Mouse (Mus musculus) intestine, embryonic 15.5 days (tissue): ENCODE results near the gene Pgap1. TPM values are rescaled to one million over a fixed set of nuclear protein-coding genes. Genes with fewer than 3 reads are reported as not detected.

Experiments
- ATAC-seq: fragments of 200-750 bp; cut with Nextera tagmentation; 2 replicates; pipeline ENCODE4 v1.8.0; 2017; ENCODE audit warnings: moderate TSS enrichment, moderate library complexity
- H3K27ac ChIP-seq: fragments of 300-500 bp; sonication (generic); 2 replicates; pipeline ENCODE4 v1.5.1; 2015; ENCODE audit warnings: mild to moderate bottlenecking, inconsistent platforms
- H3K27me3 ChIP-seq: fragments of 300-500 bp; sonication (generic); replicated peaks from 2 replicates; pipeline ENCODE4 v1.6.1; 2015; ENCODE audit warnings: inconsistent platforms
- H3K36me3 ChIP-seq: fragments of 300-500 bp; sonication (generic); 2 replicates; pipeline ENCODE4 v1.6.1; 2015; ENCODE audit warnings: inconsistent platforms
- H3K4me1 ChIP-seq: fragments of 300-500 bp; sonication (generic); replicated peaks from 2 replicates; pipeline ENCODE4 v1.6.1; 2015; ENCODE audit warnings: inconsistent platforms
- H3K4me2 ChIP-seq: fragments of 300-500 bp; sonication (generic); replicated peaks from 2 replicates; pipeline ENCODE4 v1.6.1; 2015; ENCODE audit warnings: mild to moderate bottlenecking, inconsistent platforms
- H3K4me3 ChIP-seq: fragments of 300-500 bp; sonication (generic); replicated peaks from 2 replicates; pipeline ENCODE4 v1.5.1; 2015; ENCODE audit warnings: inconsistent platforms
- H3K9ac ChIP-seq: fragments of 300-500 bp; sonication (generic); 2 replicates; pipeline ENCODE4 v1.6.1; 2015; ENCODE audit warnings: inconsistent platforms
- H3K9me3 ChIP-seq: fragments of 300-500 bp; sonication (generic); 2 replicates; pipeline ENCODE4 v1.6.1; 2016; ENCODE audit warnings: inconsistent platforms
- WGBS: fragments of 180-500 bp; shearing (Covaris S2); methylation state at CpG from one replicate; pipeline ENCODE4 v1.1.7; 2015; 5-methylcytosine and 5-hydroxymethylcytosine counted together
- polyA plus RNA-seq: library from polyadenylated mRNA; unstranded; fragments of >200 nt; fragmentation: Nextera tagmentation; extraction: Ambion mirVana; gene quantifications from 2 replicates; pipeline ENCODE4 v1.2.1, GENCODE M21; 2015

Pgap1 gene
- polyA plus RNA-seq, 1 experiment from 2014 or later: 9.2 TPM

GRCm38 (mm10) chr1:54493496-54493895 lies 64.0 kb downstream of the Pgap1 start:
- Histone ChIP-seq H3K9me3 (no peaks in the 10 kb centered on the region), H3K4me2 (no peak overlapping the region), H3K36me3 (no peaks in the 10 kb centered on the region), H3K27ac (no peak overlapping the region), H3K4me1 (no peaks in the 10 kb centered on the region), H3K27me3 (no peaks in the 10 kb centered on the region), H3K4me3 (no peak overlapping the region), H3K9ac (no peak overlapping the region)
- 91% methylated on average over 3 of the region's 3 CpGs for WGBS
- ATAC-seq: no peak

GRCm38 (mm10) chr1:54492435-54492841 lies 65.0 kb downstream of the Pgap1 start:
- H3K36me3 ChIP-seq: no peaks in the 10 kb centered on the region
- H3K27ac ChIP-seq: no peak overlapping the region
- no peaks in the 10 kb centered on the region for H3K9me3 ChIP-seq
- H3K9ac ChIP-seq: no peak overlapping the region
- 66% methylated on average over 2 of the region's 2 CpGs for WGBS
- no peak overlapping the region for H3K4me3 ChIP-seq
- no peaks in the 10 kb centered on the region for H3K4me1 ChIP-seq
- no peak overlapping the region for H3K4me2 ChIP-seq
- H3K27me3 ChIP-seq: no peaks in the 10 kb centered on the region
- no peak for ATAC-seq

- no peak for ATAC-seq
- Histone ChIP-seq H3K9ac (no peak overlapping the region), H3K36me3 (no peaks in the 10 kb centered on the region), H3K27me3 (no peaks in the 10 kb centered on the region), H3K4me3 (no peak overlapping the region), H3K9me3 (no peaks in the 10 kb centered on the region), H3K4me1 (no peaks in the 10 kb centered on the region), H3K27ac (no peak overlapping the region), H3K4me2 (no peak overlapping the region)
- WGBS: 92% methylated on average over 3 of the region's 3 CpGs
Observed at GRCm38 (mm10) chr1:54484744-54485420, 72.6 kb downstream of the Pgap1 start.

- H3K9ac ChIP-seq: no peak overlapping the region
- no peak for ATAC-seq
- no peaks in the 10 kb centered on the region for H3K27me3 ChIP-seq
- 95% methylated on average over 12 of the region's 12 CpGs for WGBS
- no peak overlapping the region for H3K4me3 ChIP-seq
- no peak overlapping the region for H3K4me2 ChIP-seq
- H3K27ac ChIP-seq: no peak overlapping the region
- H3K4me1 ChIP-seq: no peaks in the 10 kb centered on the region
- no peaks in the 10 kb centered on the region for H3K36me3 ChIP-seq
- no peaks in the 10 kb centered on the region for H3K9me3 ChIP-seq
Observed at GRCm38 (mm10) chr1:54480491-54480890, 77.0 kb downstream of the Pgap1 start.

GRCm38 (mm10) chr1:54468662-54469061 lies 88.8 kb downstream of the Pgap1 start:
- Histone ChIP-seq H3K36me3 (no peaks in the 10 kb centered on the region), H3K4me2 (no peak overlapping the region), H3K27me3 (no peaks in the 10 kb centered on the region), H3K4me1 (no peaks in the 10 kb centered on the region), H3K9me3 (no peaks in the 10 kb centered on the region), H3K27ac (no peak overlapping the region), H3K9ac (no peak overlapping the region), H3K4me3 (no peak overlapping the region)
- ATAC-seq: no peak

GRCm38 (mm10) chr1:54467366-54467765 lies 90.1 kb downstream of the Pgap1 start:
- no peaks in the 10 kb centered on the region for H3K4me1 ChIP-seq
- no peak for ATAC-seq
- no peaks in the 10 kb centered on the region for H3K27me3 ChIP-seq
- no peak overlapping the region for H3K4me2 ChIP-seq
- H3K9ac ChIP-seq: no peak overlapping the region
- H3K36me3 ChIP-seq: no peaks in the 10 kb centered on the region
- H3K9me3 ChIP-seq: no peaks in the 10 kb centered on the region
- H3K4me3 ChIP-seq: no peak overlapping the region
- H3K27ac ChIP-seq: no peak overlapping the region
- WGBS: 97% methylated on average over 1 of the region's 1 CpGs

- no peak overlapping the region for H3K27ac ChIP-seq
- no peaks in the 10 kb centered on the region for H3K4me1 ChIP-seq
- WGBS: 89% methylated on average over 2 of the region's 2 CpGs
- no peak overlapping the region for H3K9ac ChIP-seq
- H3K27me3 ChIP-seq: no peaks in the 10 kb centered on the region
- no peak for ATAC-seq
- H3K4me2 ChIP-seq: no peak overlapping the region
- H3K9me3 ChIP-seq: no peaks in the 10 kb centered on the region
- H3K36me3 ChIP-seq: no peaks in the 10 kb centered on the region
- no peak overlapping the region for H3K4me3 ChIP-seq
Observed at GRCm38 (mm10) chr1:54452116-54452515, 105.4 kb downstream of the Pgap1 start.

- no peak for ATAC-seq
- WGBS: 79% methylated on average over 4 of the region's 4 CpGs
- H3K27ac ChIP-seq: no peak overlapping the region
- no peaks in the 10 kb centered on the region for H3K27me3 ChIP-seq
- no peak overlapping the region for H3K4me3 ChIP-seq
- H3K4me2 ChIP-seq: no peak overlapping the region
- H3K36me3 ChIP-seq: no peaks in the 10 kb centered on the region
- H3K9me3 ChIP-seq: no peaks in the 10 kb centered on the region
- H3K9ac ChIP-seq: no peak overlapping the region
- H3K4me1 ChIP-seq: no peaks in the 10 kb centered on the region
Observed at GRCm38 (mm10) chr1:54448833-54449232, 108.7 kb downstream of the Pgap1 start.

GRCm38 (mm10) chr1:54443641-54444040 lies 113.8 kb downstream of the Pgap1 start:
- 60% methylated on average over 7 of the region's 7 CpGs for WGBS
- Histone ChIP-seq H3K4me1 (no peaks in the 10 kb centered on the region), H3K4me2 (no peak overlapping the region), H3K9ac (no peak overlapping the region), H3K27ac (no peak overlapping the region), H3K27me3 (no peaks in the 10 kb centered on the region), H3K9me3 (no peaks in the 10 kb centered on the region), H3K4me3 (no peak overlapping the region), H3K36me3 (no peaks in the 10 kb centered on the region)
- no peak for ATAC-seq

GRCm38 (mm10) chr1:54439080-54439476 lies 118.4 kb downstream of the Pgap1 start:
- no peaks in the 10 kb centered on the region for H3K27me3 ChIP-seq
- no peak overlapping the region for H3K27ac ChIP-seq
- H3K9ac ChIP-seq: peak overlapping the region; percentile 73
- peak overlapping the region; percentile 70 for H3K4me3 ChIP-seq
- H3K4me1 ChIP-seq: no peaks in the 10 kb centered on the region
- ATAC-seq: peak; percentile 44; the same call in 1 of the 2 replicates
- H3K9me3 ChIP-seq: no peaks in the 10 kb centered on the region
- peak overlapping the region; percentile 70 for H3K4me2 ChIP-seq
- WGBS: 52% methylated on average over 3 of the region's 3 CpGs
- no peaks in the 10 kb centered on the region for H3K36me3 ChIP-seq

- Histone ChIP-seq H3K36me3 (peaks cover 1% of the 10 kb centered on the region; the same call in 1 of the 2 replicates), H3K4me3 (peak within 1 kb of the TSS; percentile 70), H3K9me3 (no peaks in the 10 kb centered on the region), H3K27me3 (no peaks in the 10 kb centered on the region), H3K9ac (peak within 1 kb of the TSS; percentile 73), H3K27ac (no peak within 1 kb of the TSS), H3K4me2 (peak within 1 kb of the TSS; percentile 70), H3K4me1 (no peaks in the 10 kb centered on the region)
- ATAC-seq: peak; percentile 99
- 4% methylated on average over 39 of the region's 39 CpGs for WGBS
Observed at GRCm38 (mm10) chr1:54438340-54439079, 119.0 kb downstream of the Pgap1 start, which contains the start of gene Gtf3c3. Gtf3c3 (minus strand) TSS chr1:54438971.
